Mouse (Mus musculus) MEL (cell line): ENCODE measurements at regions not wholly inside any gene's neighbourhood (a gene's known extent, or its start where the extent isn't known, plus 50 kb on each side); places are given as distances from the start of the nearest gene placed in this dataset.

ENCODE experiments used
- DNase-seq: peaks from one replicate; pipeline ENCODE4 v3.0.0; 2011; ENCODE audit warnings: low read depth, low spot score
- H3K27ac ChIP-seq: 2 replicates; pipeline ENCODE4 v1.5.1; 2012; ENCODE audit warnings: low read depth, mild to moderate bottlenecking, control low read depth, low read length, moderate library complexity; ENCODE audit not compliant: control insufficient read depth
- H3K27me3 ChIP-seq, 2 experiments: fragments of 150-350 bp in 1 of 2; sonication (generic) in 1 of 2; 2 replicates each; pipeline ENCODE4 v1.6.1; 2012; ENCODE audit warnings: low read length in 2 of 2, mild to moderate bottlenecking in 2 of 2, improper control_type of control experiment in 1 of 2, moderate library complexity in 1 of 2; ENCODE audit not compliant: insufficient read depth in 2 of 2, control insufficient read depth in 1 of 2
- H3K36me3 ChIP-seq, 2 experiments: 2 replicates each; pipeline ENCODE4 v1.6.1; 2012 to 2014; ENCODE audit warnings: low read length in 2 of 2, improper control_type of control experiment in 1 of 2, inconsistent platforms in 1 of 2, mild to moderate bottlenecking in 1 of 2; ENCODE audit not compliant: insufficient read depth in 2 of 2, control insufficient read depth in 1 of 2
- H3K4me1 ChIP-seq, 2 experiments: fragments of 150-350 bp in 1 of 2; sonication (generic) in 1 of 2; 2 replicates each; pipeline ENCODE4 v1.6.1; 2012; ENCODE audit warnings: low read length in 2 of 2, improper control_type of control experiment in 1 of 2, mild to moderate bottlenecking in 1 of 2; ENCODE audit not compliant: insufficient read depth in 2 of 2, control insufficient read depth in 1 of 2
- H3K4me3 ChIP-seq, 2 experiments: fragments of 150-350 bp in 1 of 2; sonication (generic) in 1 of 2; 2 replicates each; pipeline ENCODE4 v1.5.1; 2012; ENCODE audit warnings: low read depth in 2 of 2, low read length in 2 of 2, mild to moderate bottlenecking in 2 of 2, moderate library complexity in 2 of 2, control low read depth in 1 of 2, improper control_type of control experiment in 1 of 2; ENCODE audit not compliant: control insufficient read depth in 1 of 2, insufficient read depth in 1 of 2
- H3K79me2 ChIP-seq: 2 replicates; pipeline ENCODE4 v1.6.1; 2012; ENCODE audit warnings: mild to moderate bottlenecking, low read length, moderate library complexity; ENCODE audit not compliant: control insufficient read depth, poor library complexity, insufficient read depth
- H3K9ac ChIP-seq: 2 replicates; pipeline ENCODE4 v1.6.1; 2012; ENCODE audit warnings: low read depth, mild to moderate bottlenecking, control low read depth, low read length, moderate library complexity; ENCODE audit not compliant: control insufficient read depth, poor library complexity, severe bottlenecking
- H3K9me3 ChIP-seq: fragments of 150-350 bp; sonication (generic); replicated peaks from 2 replicates; pipeline ENCODE4 v1.6.1; 2012; ENCODE audit warnings: mild to moderate bottlenecking, low read length, improper control_type of control experiment, moderate library complexity; ENCODE audit not compliant: insufficient read depth
- BHLHE40 ChIP-seq: IDR thresholded peaks from 2 replicates; pipeline ENCODE4 v1.6.1; 2012; ENCODE audit warnings: low read depth, mild to moderate bottlenecking, inconsistent platforms, low read length, improper control_type of control experiment, borderline replicate concordance
- CHD1 ChIP-seq: IDR thresholded peaks from 2 replicates; pipeline ENCODE4 v1.6.1; 2012; ENCODE audit warnings: low read depth, mild to moderate bottlenecking, inconsistent platforms, low read length, improper control_type of control experiment
- CHD2 ChIP-seq: IDR thresholded peaks from 2 replicates; pipeline ENCODE4 v1.6.1; 2011; ENCODE audit warnings: low read length, improper control_type of control experiment
- E2F4 ChIP-seq: IDR thresholded peaks from 2 replicates; pipeline ENCODE4 v1.6.1; 2011; ENCODE audit warnings: low read depth, low read length, improper control_type of control experiment, borderline replicate concordance
- ELF1 ChIP-seq: IDR thresholded peaks from 2 replicates; pipeline ENCODE4 v1.6.1; 2014; ENCODE audit warnings: low read depth, mild to moderate bottlenecking, inconsistent platforms, low read length, improper control_type of control experiment, moderate library complexity
- EP300 ChIP-seq, 2 experiments: IDR thresholded peaks; 2 replicates each; pipeline ENCODE4 v1.6.1; 2011; ENCODE audit warnings: improper control_type of control experiment in 2 of 2, low read length in 2 of 2, low read depth in 1 of 2, mild to moderate bottlenecking in 1 of 2
- ETS1 ChIP-seq: IDR thresholded peaks from 2 replicates; pipeline ENCODE4 v1.6.1; 2012; ENCODE audit warnings: low read depth, mild to moderate bottlenecking, inconsistent platforms, low read length, improper control_type of control experiment, moderate library complexity
- GABPA ChIP-seq: IDR thresholded peaks from 2 replicates; pipeline ENCODE4 v1.6.1; 2012; ENCODE audit warnings: low read depth, mild to moderate bottlenecking, inconsistent platforms, low read length, improper control_type of control experiment, moderate library complexity
- MAFK ChIP-seq: IDR thresholded peaks from 2 replicates; pipeline ENCODE4 v1.6.1; 2011; ENCODE audit warnings: low read depth, mild to moderate bottlenecking, low read length, improper control_type of control experiment, borderline replicate concordance
- MAX ChIP-seq: IDR thresholded peaks from 2 replicates; pipeline ENCODE4 v1.6.1; 2011; ENCODE audit warnings: low read length, improper control_type of control experiment
- MAZ ChIP-seq: IDR thresholded peaks from 2 replicates; pipeline ENCODE4 v1.6.1; 2012; ENCODE audit warnings: low read depth, mild to moderate bottlenecking, inconsistent platforms, low read length, improper control_type of control experiment
- MEF2A ChIP-seq: IDR thresholded peaks from 2 replicates; pipeline ENCODE4 v1.6.1; 2014; ENCODE audit warnings: low read depth, mild to moderate bottlenecking, inconsistent platforms, low read length, improper control_type of control experiment; ENCODE audit not compliant: poor library complexity, insufficient replicate concordance, severe bottlenecking; ENCODE audit errors: extremely low read depth
- MXI1 ChIP-seq: IDR thresholded peaks from 2 replicates; pipeline ENCODE4 v1.6.1; 2011; ENCODE audit warnings: mild to moderate bottlenecking, low read depth, low read length, improper control_type of control experiment
- MYC ChIP-seq: IDR thresholded peaks from 2 replicates; pipeline ENCODE4 v1.6.1; 2011; ENCODE audit warnings: low read depth, mild to moderate bottlenecking, low read length, improper control_type of control experiment, moderate library complexity
- POLR2A ChIP-seq, 2 experiments: IDR thresholded peaks; 2 replicates each; pipeline ENCODE4 v1.6.1; 2011 to 2012; ENCODE audit warnings: low read length in 2 of 2, mild to moderate bottlenecking in 2 of 2, control low read depth in 1 of 2, improper control_type of control experiment in 1 of 2, low read depth in 1 of 2, moderate library complexity in 1 of 2; ENCODE audit not compliant: control insufficient read depth in 1 of 2, insufficient read depth in 1 of 2, poor library complexity in 1 of 2
- POLR2AphosphoS2 ChIP-seq: IDR thresholded peaks from 2 replicates; pipeline ENCODE4 v1.6.1; 2011; ENCODE audit warnings: low read length, improper control_type of control experiment
- RAD21 ChIP-seq: IDR thresholded peaks from 2 replicates; pipeline ENCODE4 v1.6.1; 2011; ENCODE audit warnings: mild to moderate bottlenecking, low read depth, low read length, improper control_type of control experiment
- SIN3A ChIP-seq: IDR thresholded peaks from 2 replicates; pipeline ENCODE4 v1.6.1; 2012; ENCODE audit warnings: low read length, improper control_type of control experiment, inconsistent platforms
- TAL1 ChIP-seq: IDR thresholded peaks from 2 replicates; pipeline ENCODE4 v1.6.1; 2012; ENCODE audit warnings: mild to moderate bottlenecking, inconsistent platforms, low read length, moderate library complexity, mixed read lengths
- TBP ChIP-seq: IDR thresholded peaks from 2 replicates; pipeline ENCODE4 v1.8.0; 2011; ENCODE audit warnings: low read depth, low read length, improper control_type of control experiment
- TCF12 ChIP-seq: IDR thresholded peaks from 2 replicates; pipeline ENCODE4 v1.6.1; 2014; ENCODE audit warnings: low read depth, mild to moderate bottlenecking, inconsistent platforms, low read length, improper control_type of control experiment, moderate library complexity
- USF1 ChIP-seq: IDR thresholded peaks from 2 replicates; pipeline ENCODE4 v1.6.1; 2014; ENCODE audit warnings: low read depth, mild to moderate bottlenecking, inconsistent platforms, low read length, improper control_type of control experiment, moderate library complexity
- USF2 ChIP-seq, 2 experiments: IDR thresholded peaks; 2 replicates each; pipeline ENCODE4 v1.6.1; 2011 to 2012; ENCODE audit warnings: improper control_type of control experiment in 2 of 2, low read length in 2 of 2, borderline replicate concordance in 1 of 2, inconsistent platforms in 1 of 2, low read depth in 1 of 2, mild to moderate bottlenecking in 1 of 2; ENCODE audit not compliant: insufficient read depth in 1 of 2
- ZKSCAN1 ChIP-seq: IDR thresholded peaks from 2 replicates; pipeline ENCODE4 v1.6.1; 2012; ENCODE audit warnings: low read depth, mild to moderate bottlenecking, inconsistent platforms, low read length, improper control_type of control experiment, moderate library complexity
- ZNF384 ChIP-seq: IDR thresholded peaks from 2 replicates; pipeline ENCODE4 v1.6.1; 2012; ENCODE audit warnings: low read depth, mild to moderate bottlenecking, inconsistent platforms, low read length, improper control_type of control experiment

GRCm38 (mm10) chr17:4928631-4929030 is 65.5 kb upstream of the Arid1b start:
- Histone ChIP-seq H3K9me3 (no peaks in the 10 kb centered on the region), H3K27me3 (peaks cover 11 to 12% of the 10 kb centered on the region in 2 experiments), H3K4me1 (no peaks in the 10 kb centered on the region), H3K27ac (no peak overlapping the region), H3K36me3 (no peaks in the 10 kb centered on the region), H3K9ac (no peak overlapping the region), H3K4me3 (no peak overlapping the region), H3K79me2 (no peaks in the 10 kb centered on the region)
- TF ChIP-seq MAX (no peak), MAFK (no peak), CHD1 (no peak), POLR2AphosphoS2 (no peak), MAZ (no peak)
- no peak for DNase-seq

- TF ChIP-seq TAL1 (no peak), EP300 (IDR thresholded peaks at IDR 0.05; ENCODE audit: low read depth in 1 of 2, low read length in 2 of 2) (no peak), MEF2A (no peak), ELF1 (no peak), TBP (no peak), SIN3A (no peak), CHD2 (no peak), CHD1 (no peak), BHLHE40 (no peak), POLR2A (IDR thresholded peaks at IDR 0.05; ENCODE audit: control insufficient read depth in 1 of 2, insufficient read depth in 1 of 2, low read depth in 1 of 2, low read length in 2 of 2, poor library complexity in 1 of 2) (no peak), MAFK (no peak)
- H3K9ac ChIP-seq = no peak overlapping the region
- H3K27ac ChIP-seq = no peak overlapping the region
- H3K4me1 ChIP-seq = no peaks in the 10 kb centered on the region
- H3K9me3 ChIP-seq = no peaks in the 10 kb centered on the region
- peaks cover 11 to 14% of the 10 kb centered on the region in 2 experiments for H3K27me3 ChIP-seq
- H3K4me3 ChIP-seq = no peak overlapping the region
- no peak for DNase-seq
- H3K79me2 ChIP-seq = no peaks in the 10 kb centered on the region
- no peaks in the 10 kb centered on the region for H3K36me3 ChIP-seq
Measured at GRCm38 (mm10) chr17:4935268-4935667, 58.9 kb upstream of the Arid1b start.

- Histone ChIP-seq H3K4me3 (no peak overlapping the region), H3K79me2 (no peaks in the 10 kb centered on the region), H3K27ac (no peak overlapping the region), H3K36me3 (no peaks in the 10 kb centered on the region), H3K27me3 (peaks cover 2 to 7% of the 10 kb centered on the region in 2 experiments), H3K9ac (no peak overlapping the region), H3K9me3 (no peaks in the 10 kb centered on the region), H3K4me1 (no peaks in the 10 kb centered on the region)
- DNase-seq = no peak
- TF ChIP-seq MXI1 (no peak), TAL1 (no peak), RAD21 (no peak), TCF12 (no peak), ETS1 (no peak), ELF1 (no peak), MEF2A (no peak), SIN3A (no peak), USF1 (no peak), E2F4 (no peak), POLR2A (IDR thresholded peaks at IDR 0.05; ENCODE audit: control insufficient read depth in 1 of 2, insufficient read depth in 1 of 2, low read depth in 1 of 2, low read length in 2 of 2, poor library complexity in 1 of 2) (no peak), BHLHE40 (no peak), GABPA (no peak), USF2 (IDR thresholded peaks at IDR 0.05; ENCODE audit: borderline replicate concordance in 1 of 2, insufficient read depth in 1 of 2, low read depth in 1 of 2, low read length in 2 of 2) (no peak), ZKSCAN1 (no peak), MAX (no peak), MYC (no peak), CHD1 (no peak), ZNF384 (no peak)
Measured at GRCm38 (mm10) chr17:4940589-4940988, 53.5 kb upstream of the Arid1b start.
